ENCODE assay signal across 8 mouse cellular contexts in genomic region chr7:118102678-118103461, GRCm38 (mm10). TPM values are rescaled to one million over a fixed set of nuclear protein-coding genes. Genes with fewer than 3 reads are reported as not detected.
DNase-seq lines count a peak whose midpoint lies in the region; ATAC-seq lines count a peak whose summit lies in the region.

No protein-coding gene starts in this region.

- no peaks in the 10 kb centered on the region for H3K4me1 ChIP-seq in intestine, embryonic 15.5 days (replicated peaks)
- H3K4me1 ChIP-seq in midbrain, embryonic 15.5 days, result no peaks in the 10 kb centered on the region

- no peak overlapping the region for H3K4me2 ChIP-seq in intestine, embryonic 15.5 days (replicated peaks)
- no peak overlapping the region for H3K4me2 ChIP-seq in midbrain, embryonic 15.5 days

- H3K9ac ChIP-seq in intestine, embryonic 15.5 days, result no peak overlapping the region
- no peak overlapping the region for H3K9ac ChIP-seq in midbrain, embryonic 15.5 days

- no peak overlapping the region for H3K4me3 ChIP-seq in intestine, embryonic 15.5 days (replicated peaks)
- H3K4me3 ChIP-seq in midbrain, embryonic 15.5 days, result no peak overlapping the region

- H3K27ac ChIP-seq in intestine, embryonic 15.5 days, result 0 out of 2 replicates have a peak overlapping the region, but pooled peaks have one; percentile 27
- H3K27ac ChIP-seq in midbrain, embryonic 15.5 days, result no peak overlapping the region

- 33% methylated on average over 4 of the region's 4 CpGs for WGBS in intestine, embryonic 15.5 days
- 46% methylated on average over 4 of the region's 4 CpGs for WGBS in midbrain, embryonic 15.5 days

- ATAC-seq in intestine, embryonic 15.5 days, result peak; percentile 67
- peak; percentile 40 for ATAC-seq in midbrain, embryonic 15.5 days (replicated peaks)

- H3K9me3 ChIP-seq in intestine, embryonic 15.5 days, result no peaks in the 10 kb centered on the region
- no peaks in the 10 kb centered on the region for H3K9me3 ChIP-seq in midbrain, embryonic 15.5 days

- DNase-seq in kidney, adult 9 months, result peak; percentile 10
- DNase-seq in kidney, adult 8-10 months, result no peak
- peak; percentile 42 for DNase-seq in embryo, embryonic 9.5 days (ENCODE audit: extremely low spot score)
- no peak for DNase-seq in cerebellum, adult 11 months
- DNase-seq in left cerebral cortex, postnatal 25 days (ENCODE audit: low spot score in 2 of 2), result no peak
- no peak for DNase-seq in yolk sac, embryonic 10.5 days (ENCODE audit: low spot score)

- H3K36me3 ChIP-seq in intestine, embryonic 15.5 days, result peaks cover 28% of the 10 kb centered on the region
- peaks cover 7% of the 10 kb centered on the region; the same call in 1 of the 2 replicates for H3K36me3 ChIP-seq in midbrain, embryonic 15.5 days (replicated peaks)

- intact Hi-C loops in left cerebral cortex, postnatal 25 days (cut with DNase I), result loop anchor here (2.0 to 10.0 kb wide), 6 partner anchors 418 to 1571 kb away; no protein-coding TSS in a partner anchor

- no peaks in the 10 kb centered on the region for H3K27me3 ChIP-seq in intestine, embryonic 15.5 days (replicated peaks)
- H3K27me3 ChIP-seq in midbrain, embryonic 15.5 days (replicated peaks), result no peaks in the 10 kb centered on the region

RNA-seq across cellular contexts. Expression of gene Rps15a, which starts 13.1 kb away (rescaled TPM):
- polyA plus RNA-seq in intestine, embryonic 15.5 days (2015; fragmentation: Nextera tagmentation; extraction: Ambion mirVana), result 746 and 766 TPM in 2 replicates
- 356 and 359 TPM in 2 replicates for polyA plus RNA-seq in midbrain, embryonic 15.5 days (2015; fragmentation: Nextera tagmentation; extraction: Ambion mirVana)
- total RNA-seq in left cerebral cortex, postnatal 25 days (2021), result 100 to 1,000 TPM; 339 to 353 TPM

RNA-seq across cellular contexts. Expression of gene Arl6ip1, which starts 26.6 kb away (rescaled TPM):
- 477 and 625 TPM in 2 replicates for polyA plus RNA-seq in intestine, embryonic 15.5 days (2015; fragmentation: Nextera tagmentation; extraction: Ambion mirVana)
- 442 and 503 TPM in 2 replicates for polyA plus RNA-seq in midbrain, embryonic 15.5 days (2015; fragmentation: Nextera tagmentation; extraction: Ambion mirVana)
- total RNA-seq in left cerebral cortex, postnatal 25 days (2021), result 100 to 1,000 TPM; 254 to 273 TPM

Comparison
In these comparisons a context has a peak if more than half of its experiments do, and no peak if none do; other contexts are left out.
1. DNase-seq: peak in kidney, adult 9 months (single experiment) and embryo, embryonic 9.5 days (single experiment); none in kidney, adult 8-10 months (0 of 2), cerebellum, adult 11 months (single experiment), left cerebral cortex, postnatal 25 days (0 of 2) and yolk sac, embryonic 10.5 days (single experiment).